Mouse (Mus musculus) ES-E14 (cell line): ENCODE measurements around the gene Spats2. TPM values are rescaled to one million over a fixed set of nuclear protein-coding genes. Genes with fewer than 3 reads are reported as not detected.
"Not testable (repeated sequence)": the region's sequence is repeated elsewhere in the genome, so short reads cannot be mapped to it uniquely, and the experiment has no call there.

Experiments used
- DNase-seq: peaks from one replicate; pipeline ENCODE4 v3.0.0-alpha.2; 2013; ENCODE audit warnings: low read depth, low spot score
- H3K27ac ChIP-seq: 2 replicates; pipeline ENCODE4 v1.5.1; 2012; ENCODE audit warnings: low read depth, mild to moderate bottlenecking, low read length, moderate library complexity, mixed read lengths; ENCODE audit not compliant: poor library complexity, insufficient read depth, severe bottlenecking
- H3K36me3 ChIP-seq: 2 replicates; pipeline ENCODE4 v1.6.1; 2012; ENCODE audit warnings: mild to moderate bottlenecking, low read length, moderate library complexity, mixed read lengths; ENCODE audit not compliant: control insufficient read depth, poor library complexity, insufficient read depth, severe bottlenecking
- H3K4me1 ChIP-seq, 2 experiments: fragments of 150-350 bp in 1 of 2; sonication (generic) in 1 of 2; 2 replicates each; pipeline ENCODE4 v1.6.1; 2012; ENCODE audit warnings: low read length in 2 of 2, mild to moderate bottlenecking in 1 of 2, mixed read lengths in 1 of 2; ENCODE audit not compliant: control insufficient read depth in 2 of 2, insufficient read depth in 2 of 2, poor library complexity in 1 of 2
- H3K4me3 ChIP-seq, 2 experiments: fragments of 150-350 bp in 1 of 2; sonication (generic) in 1 of 2; 2 replicates each; pipeline ENCODE4 v1.5.1; 2012; ENCODE audit warnings: low read length in 2 of 2, low read depth in 1 of 2, mild to moderate bottlenecking in 1 of 2, mixed read lengths in 1 of 2; ENCODE audit not compliant: insufficient read depth in 1 of 2, poor library complexity in 1 of 2, severe bottlenecking in 1 of 2
- H3K9ac ChIP-seq: 2 replicates; pipeline ENCODE4 v1.6.1; 2012; ENCODE audit warnings: low read depth, mild to moderate bottlenecking, low read length, mixed read lengths; ENCODE audit not compliant: poor library complexity, insufficient read depth, severe bottlenecking
- H3K9me3 ChIP-seq: fragments of 150-350 bp; sonication (generic); 2 replicates; pipeline ENCODE4 v1.6.1; 2012; ENCODE audit warnings: low read depth, mild to moderate bottlenecking, low read length; ENCODE audit not compliant: control insufficient read depth, insufficient read depth
- CHD2 ChIP-seq: IDR thresholded peaks from 2 replicates; pipeline ENCODE4 v1.6.1; 2014; ENCODE audit warnings: mild to moderate bottlenecking, low read depth, low read length, inconsistent platforms
- HCFC1 ChIP-seq: IDR thresholded peaks from 2 replicates; pipeline ENCODE4 v1.6.1; 2012; ENCODE audit warnings: low read length, inconsistent platforms, borderline replicate concordance; ENCODE audit not compliant: insufficient read depth
- MAFK ChIP-seq: IDR thresholded peaks from 2 replicates; pipeline ENCODE4 v1.6.1; 2014; ENCODE audit warnings: mild to moderate bottlenecking, low read depth, low read length, inconsistent platforms; ENCODE audit not compliant: insufficient read depth
- ZC3H11A ChIP-seq: IDR thresholded peaks from 2 replicates; pipeline ENCODE4 v1.6.1; 2012; ENCODE audit warnings: low read depth, mild to moderate bottlenecking, inconsistent platforms, low read length, borderline replicate concordance
- ZNF384 ChIP-seq: IDR thresholded peaks from 2 replicates; pipeline ENCODE4 v1.6.1; 2012; ENCODE audit warnings: low read depth, low read length, inconsistent platforms
- in situ Hi-C, 2 experiments: fragments of 600-800 bp; cut with MboI; formaldehyde crosslinking; loops; one replicate each; pipeline ENCODE4 v1.15.1; 2025; ENCODE audit warnings: low sequenced_read_pairs in 2 of 2, inconsistent platforms in 1 of 2; ENCODE audit not compliant: unreplicated experiment in 2 of 2
- total RNA-seq: library from RNA; depleted of rRNA; stranded (reverse); fragments of 300-350 nt; gene quantifications from 2 replicates; pipeline ENCODE4 v1.2.3, GENCODE M21; 2012

Spats2 gene
- total RNA-seq, 1 experiment, result 21.7 TPM

- no peak for TF ChIP-seq ZNF384
- TF ChIP-seq HCFC1, result no peak
- no peak for TF ChIP-seq CHD2
- TF ChIP-seq MAFK, result no peak
- no peak for TF ChIP-seq ZC3H11A
These were observed 124.2 kb downstream of the Spats2 start for GRCm38 (mm10) chr15:99249938-99250337.

GRCm38 (mm10) chr15:99251111-99251510, 125.4 kb downstream of the Spats2 start:
- DNase-seq, H3K9me3 ChIP-seq, in situ Hi-C loops, H3K27ac ChIP-seq: not testable (repeated sequence)
- Histone ChIP-seq H3K4me1 (peaks cover 8 to 39% of the 10 kb centered on the region in 2 experiments), H3K9ac (peak overlapping the region; percentile 75), H3K36me3 (peaks cover 29% of the 10 kb centered on the region), H3K4me3 (peak overlapping the region; percentile 61 to 100)

More at GRCm38 (mm10) chr15:99249938-99250337, 124.2 kb downstream of the Spats2 start:
- no peak overlapping the region for H3K27ac ChIP-seq
- H3K4me1 ChIP-seq, result peaks cover 8 to 35% of the 10 kb centered on the region in 2 experiments
- H3K36me3 ChIP-seq, result peaks cover 32% of the 10 kb centered on the region
- no peaks in the 10 kb centered on the region for H3K9me3 ChIP-seq
- no peak overlapping the region for H3K4me3 ChIP-seq
- H3K9ac ChIP-seq, result peak overlapping the region; percentile 23
- in situ Hi-C loops, result no loop called here
- DNase-seq, result no peak

GRCm38 (mm10) chr15:99251626-99252380, 126.1 kb downstream of the Spats2 start, which contains the start of gene Mcrs1:
Gene Mcrs1, minus strand, starts transcription at chr15:99251961.
- TF ChIP-seq HCFC1, result peak; percentile 79; the same call in 1 of the 2 replicates
- TF ChIP-seq MAFK, result peak; percentile 2; the same call in 1 of the 2 replicates
- peak; percentile 68 for TF ChIP-seq CHD2
- TF ChIP-seq ZNF384, result no peak
- Histone ChIP-seq H3K27ac (peak within 1 kb of the TSS; percentile 100), H3K9me3 (no peaks in the 10 kb centered on the region), H3K4me1 (peaks cover 8 to 41% of the 10 kb centered on the region in 2 experiments), H3K4me3 (peak within 1 kb of the TSS; percentile 78 to 100), H3K36me3 (peaks cover 22% of the 10 kb centered on the region), H3K9ac (peak within 1 kb of the TSS; percentile 100)
- in situ Hi-C loops, result no loop called here
- DNase-seq, result peak; percentile 98

- no peak for DNase-seq
- peak overlapping the region; percentile 78 to 100 for H3K4me3 ChIP-seq
- H3K36me3 ChIP-seq, result peaks cover 16% of the 10 kb centered on the region
- H3K9me3 ChIP-seq, result no peaks in the 10 kb centered on the region
- TF ChIP-seq MAFK (no peak), ZC3H11A (no peak), HCFC1 (no peak), ZNF384 (no peak), CHD2 (no peak)
- in situ Hi-C loops, result no loop called here
- peak overlapping the region; percentile 100 for H3K9ac ChIP-seq
- H3K4me1 ChIP-seq, result peaks cover 8 to 42% of the 10 kb centered on the region in 2 experiments
- peak overlapping the region; percentile 100 for H3K27ac ChIP-seq
These were observed 126.9 kb downstream of the Spats2 start for GRCm38 (mm10) chr15:99252381-99253174.

GRCm38 (mm10) chr15:99253175-99253479, 127.4 kb downstream of the Spats2 start:
- H3K4me3 ChIP-seq, in situ Hi-C loops, DNase-seq, H3K27ac ChIP-seq, H3K9ac ChIP-seq, H3K9me3 ChIP-seq: not testable (repeated sequence)
- Histone ChIP-seq H3K36me3 (peaks cover 11% of the 10 kb centered on the region), H3K4me1 (peaks cover 8 to 42% of the 10 kb centered on the region in 2 experiments)
